Mouse (Mus musculus) cortical plate, adult 2 months (tissue): ENCODE measurements at regions not wholly inside any gene's neighbourhood (a gene's known extent, or its start where the extent isn't known, plus 50 kb on each side); places are given as distances from the start of the nearest gene placed in this dataset.

Experiments
- H3K27ac ChIP-seq: fragments of 200-500 bp; 2 replicates; pipeline ENCODE4 v1.5.1; 2012; ENCODE audit warnings: low read length, control low read depth, inconsistent platforms; ENCODE audit not compliant: insufficient read depth
- H3K4me1 ChIP-seq: fragments of 200-500 bp; 2 replicates; pipeline ENCODE4 v1.6.1; 2011; ENCODE audit warnings: low read length; ENCODE audit not compliant: control insufficient read depth, insufficient read depth
- H3K4me3 ChIP-seq: fragments of 200-500 bp; 2 replicates; pipeline ENCODE4 v1.5.1; 2011; ENCODE audit warnings: mild to moderate bottlenecking, low read length, control low read depth; ENCODE audit not compliant: insufficient read depth
- CTCF ChIP-seq: fragments of 200-500 bp; IDR thresholded peaks from 2 replicates; pipeline ENCODE4 v1.5.1; 2011; ENCODE audit warnings: mild to moderate bottlenecking, control low read depth, low read length; ENCODE audit not compliant: insufficient read depth; ENCODE audit errors: extremely low read depth
- POLR2A ChIP-seq: fragments of 200-500 bp; IDR thresholded peaks from 2 replicates; pipeline ENCODE4 v1.6.1; 2011; ENCODE audit warnings: mild to moderate bottlenecking, low read length, control low read depth; ENCODE audit not compliant: insufficient read depth; ENCODE audit errors: extremely low read depth

DNA sequence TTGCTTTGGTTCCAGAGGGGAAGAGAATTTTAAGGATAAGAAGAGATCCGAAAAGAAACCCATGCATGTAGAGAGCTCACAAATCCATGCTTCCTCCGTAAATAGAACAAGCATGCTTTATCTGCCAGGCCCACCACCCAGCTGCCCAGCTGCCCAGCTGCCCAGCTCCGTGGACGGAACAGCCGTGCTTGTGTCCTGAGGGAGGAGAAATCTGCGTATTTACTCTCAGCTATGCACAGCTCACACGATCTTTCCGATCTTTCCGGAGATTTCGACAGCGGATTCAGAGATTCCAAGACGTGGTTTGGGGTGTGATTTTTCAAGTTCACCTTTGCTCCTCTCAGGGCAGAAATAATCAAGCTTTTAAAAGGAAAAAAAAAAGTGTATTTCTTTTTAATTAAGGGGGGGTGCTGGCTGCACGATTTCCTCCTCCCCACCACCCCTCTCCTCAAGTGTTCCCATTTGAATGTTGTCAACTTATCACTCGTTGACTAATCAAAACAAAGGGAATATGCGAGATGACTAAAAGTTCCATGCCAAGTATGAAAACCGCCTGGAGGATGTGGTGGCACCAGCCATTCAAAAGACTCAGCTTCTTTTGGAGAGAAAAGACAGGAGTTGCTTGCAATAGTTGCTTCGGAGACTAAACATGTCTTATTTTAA is 2293.2 kb upstream of the Gm7489 start:
- no peak for TF ChIP-seq CTCF
- TF ChIP-seq POLR2A = no peak
- Histone ChIP-seq H3K4me3 (peak overlapping the region; percentile 10; the same call in 1 of the 2 replicates), H3K4me1 (peaks cover 5% of the 10 kb centered on the region; the same call in 1 of the 2 replicates), H3K27ac (no peak overlapping the region)

DNA sequence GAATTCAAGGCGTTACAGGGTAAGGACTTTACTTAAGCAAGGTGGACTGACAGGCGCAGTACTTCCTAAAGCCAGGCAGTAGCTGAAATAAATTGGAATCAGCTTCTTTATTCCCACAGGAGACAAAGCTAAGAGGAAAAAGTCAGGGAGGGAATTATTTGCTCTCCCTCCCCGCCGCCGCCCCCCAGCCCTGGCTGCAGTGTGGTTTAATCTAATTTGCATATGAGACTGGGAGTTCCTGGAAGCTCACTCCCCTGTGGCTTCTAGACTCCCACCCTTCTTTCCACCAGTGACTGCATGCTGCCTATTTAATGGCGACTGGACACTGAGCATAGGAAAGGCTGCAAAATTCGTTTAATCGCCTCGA is 2292.7 kb upstream of the Gm7489 start:
- H3K4me3 ChIP-seq = no peak overlapping the region
- TF ChIP-seq CTCF (no peak), POLR2A (no peak)
- H3K4me1 ChIP-seq = peaks cover 5% of the 10 kb centered on the region; the same call in 1 of the 2 replicates
- H3K27ac ChIP-seq = no peak overlapping the region

DNA sequence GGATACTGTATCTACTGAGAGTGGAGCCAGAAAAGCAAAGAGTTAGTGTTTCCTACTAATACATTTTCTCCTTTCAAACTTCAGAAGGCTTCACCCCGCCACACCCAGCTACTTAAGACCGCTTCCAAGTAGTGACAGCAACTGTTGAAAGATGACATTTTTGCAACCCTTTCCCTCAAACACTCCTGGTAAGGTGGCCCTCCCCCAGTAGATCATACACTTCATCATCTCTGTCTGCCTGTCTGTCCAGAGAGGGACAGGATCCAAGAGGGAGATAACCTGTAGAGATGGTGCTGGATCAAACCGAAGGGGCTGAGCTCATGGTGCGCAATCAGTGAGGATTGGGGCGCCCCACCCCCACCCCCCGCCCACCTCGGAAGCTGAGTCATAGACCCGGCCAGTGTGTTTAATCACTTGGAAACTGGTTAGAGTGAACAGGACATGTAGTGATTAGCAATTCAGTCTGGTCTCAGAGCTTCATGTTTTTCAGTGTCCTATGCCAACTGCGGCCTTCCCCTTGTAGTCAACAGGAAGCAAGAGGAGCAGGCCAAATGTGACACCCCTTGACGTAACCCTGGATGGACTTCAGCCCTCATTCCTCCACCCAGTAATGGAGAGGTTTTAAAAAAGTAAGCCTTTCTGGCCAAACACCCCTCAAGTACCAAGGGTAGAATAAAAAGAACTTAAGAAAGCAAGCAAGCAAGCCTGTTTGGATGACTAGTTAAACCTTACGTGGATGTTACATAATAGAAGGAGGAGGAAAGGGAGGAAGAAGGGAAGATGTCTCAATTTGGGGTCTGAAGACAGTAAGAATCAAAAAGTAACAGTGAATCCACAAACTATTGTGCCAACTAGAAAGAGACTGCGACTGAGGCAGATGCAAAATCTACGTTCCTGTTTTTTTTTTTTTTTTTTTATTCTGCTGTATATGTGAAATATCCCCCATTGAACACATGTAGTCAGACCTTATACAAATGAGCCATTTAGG is 2291.9 kb upstream of the Gm7489 start:
- H3K27ac ChIP-seq = no peak overlapping the region
- H3K4me3 ChIP-seq = no peak overlapping the region
- no peak for TF ChIP-seq POLR2A
- TF ChIP-seq CTCF = no peak
- H3K4me1 ChIP-seq = peaks cover 7% of the 10 kb centered on the region; the same call in 1 of the 2 replicates

DNA sequence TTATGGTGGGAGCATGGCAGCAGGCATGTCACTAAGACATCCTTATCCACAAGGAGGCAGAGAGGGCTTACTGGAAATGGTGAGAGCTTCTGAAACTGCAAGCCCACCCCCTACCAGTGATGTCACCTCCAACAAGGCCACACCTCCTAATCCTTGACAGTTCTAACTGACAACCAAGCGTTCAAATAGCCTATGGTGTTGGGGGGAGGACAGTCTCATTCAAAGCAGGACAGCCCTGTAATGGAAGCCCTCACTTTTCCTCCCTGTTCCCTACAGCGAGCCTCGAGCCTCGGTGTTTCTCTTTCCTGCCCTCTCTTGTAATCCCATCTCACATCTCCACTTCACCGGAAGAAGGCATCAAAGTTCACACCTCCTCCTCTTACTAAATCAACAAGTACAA is 2290.6 kb upstream of the Gm7489 start:
- no peak overlapping the region for H3K4me3 ChIP-seq
- peaks cover 9% of the 10 kb centered on the region; the same call in 1 of the 2 replicates for H3K4me1 ChIP-seq
- TF ChIP-seq POLR2A = no peak
- no peak for TF ChIP-seq CTCF
- no peak overlapping the region for H3K27ac ChIP-seq

GRCm38 (mm10) chr15:51595655-51596054 is 2289.1 kb upstream of the Gm7489 start:
- TF ChIP-seq CTCF (peak; percentile 57), POLR2A (no peak)

DNA sequence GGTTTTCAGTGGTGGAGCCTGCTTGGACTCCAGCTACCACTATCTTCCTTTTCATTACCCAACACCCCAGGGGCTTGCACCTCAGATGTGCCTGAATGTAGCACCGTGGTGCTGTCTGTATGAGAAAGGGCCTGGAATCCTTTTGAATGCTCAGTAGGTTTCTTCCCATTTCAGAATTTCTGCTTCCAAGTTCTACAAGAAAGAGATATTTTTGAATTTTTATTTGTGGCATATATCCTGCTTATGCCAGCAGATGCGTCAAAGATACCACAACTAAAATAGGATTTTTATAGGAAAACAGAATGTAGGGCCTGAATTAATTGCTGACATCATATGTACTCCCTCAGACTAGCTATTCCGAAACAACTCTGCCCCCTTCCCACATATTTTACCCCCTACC is 2286.9 kb upstream of the Gm7489 start:
- Histone ChIP-seq H3K4me1 (peaks cover 4% of the 10 kb centered on the region; the same call in 1 of the 2 replicates), H3K4me3 (no peak overlapping the region), H3K27ac (peak overlapping the region; percentile 77)
- TF ChIP-seq POLR2A (no peak), CTCF (no peak)

More at GRCm38 (mm10) chr15:51595655-51596054, 2289.1 kb upstream of the Gm7489 start:
- Histone ChIP-seq H3K27ac (no peak overlapping the region), H3K4me1 (peaks cover 9% of the 10 kb centered on the region; the same call in 1 of the 2 replicates), H3K4me3 (no peak overlapping the region)

- H3K4me3 ChIP-seq = no peak overlapping the region
- H3K4me1 ChIP-seq = peaks cover 4% of the 10 kb centered on the region; the same call in 1 of the 2 replicates
- no peak overlapping the region for H3K27ac ChIP-seq
- TF ChIP-seq CTCF (no peak), POLR2A (no peak)
Observed at GRCm38 (mm10) chr15:51601128-51601855, 2283.4 kb upstream of the Gm7489 start.

DNA sequence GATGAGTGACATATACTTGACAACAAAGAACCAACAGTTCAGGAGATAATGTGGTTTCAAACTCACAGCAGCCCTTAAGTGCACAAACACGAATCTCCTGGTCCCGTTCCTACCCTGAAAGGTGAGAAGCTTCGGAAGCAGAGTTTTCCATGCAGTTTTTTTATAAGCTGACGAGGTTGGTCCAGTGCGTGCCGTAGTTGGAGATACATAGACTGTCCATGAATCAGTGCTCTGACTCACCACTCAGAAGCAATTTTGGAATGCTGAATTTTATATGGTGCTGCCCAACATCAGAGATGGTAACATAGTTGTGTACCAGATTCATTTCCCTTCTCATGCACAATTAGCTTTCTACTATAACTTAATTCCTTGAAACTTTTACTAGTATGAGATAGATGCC is 2263.3 kb upstream of the Gm7489 start:
- Histone ChIP-seq H3K4me1 (no peaks in the 10 kb centered on the region), H3K27ac (no peak overlapping the region), H3K4me3 (no peak overlapping the region)
- no peak for TF ChIP-seq CTCF
- no peak for TF ChIP-seq POLR2A

- no peaks in the 10 kb centered on the region; the same call in 1 of the 2 replicates for H3K4me1 ChIP-seq
- TF ChIP-seq POLR2A = no peak
- no peak for TF ChIP-seq CTCF
- H3K27ac ChIP-seq = no peak overlapping the region
- H3K4me3 ChIP-seq = no peak overlapping the region
Observed at GRCm38 (mm10) chr15:51627463-51627862, 2257.2 kb upstream of the Gm7489 start.
